Mouse (Mus musculus) brain, embryonic 18.5 days (tissue): ENCODE measurements around the gene Ppig.
"Not testable (repeated sequence)": the region's sequence is repeated elsewhere in the genome, so short reads cannot be mapped to it uniquely, and the experiment has no call there.

Experiments
- DNase-seq: peaks from one replicate; pipeline ENCODE4 v3.0.0-alpha.2; 2012; ENCODE audit warnings: low read depth, low spot score

Gene Ppig

DNA sequence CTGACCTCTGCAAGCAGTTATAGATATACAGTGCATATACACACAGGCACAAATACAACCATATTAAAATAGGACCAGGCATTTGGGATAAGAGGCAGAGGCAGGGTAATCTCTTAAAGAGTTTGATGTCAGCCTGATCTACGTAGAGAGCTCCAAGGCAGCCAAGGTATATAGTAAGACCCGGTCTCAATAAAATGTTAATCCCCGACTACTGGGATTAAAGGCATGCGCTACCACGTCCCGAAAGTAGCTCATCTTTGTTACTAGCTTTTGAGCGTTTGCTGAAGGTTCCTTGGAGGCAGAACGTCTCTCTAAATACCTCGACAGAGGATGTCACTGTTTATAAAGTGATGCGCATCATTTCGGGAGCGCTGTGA is at the start of gene Ppig:
Gene Ppig, plus strand, starts transcription at position 273 of the 377 bp plus-strand sequence.
- DNase-seq, result no peak

DNA sequence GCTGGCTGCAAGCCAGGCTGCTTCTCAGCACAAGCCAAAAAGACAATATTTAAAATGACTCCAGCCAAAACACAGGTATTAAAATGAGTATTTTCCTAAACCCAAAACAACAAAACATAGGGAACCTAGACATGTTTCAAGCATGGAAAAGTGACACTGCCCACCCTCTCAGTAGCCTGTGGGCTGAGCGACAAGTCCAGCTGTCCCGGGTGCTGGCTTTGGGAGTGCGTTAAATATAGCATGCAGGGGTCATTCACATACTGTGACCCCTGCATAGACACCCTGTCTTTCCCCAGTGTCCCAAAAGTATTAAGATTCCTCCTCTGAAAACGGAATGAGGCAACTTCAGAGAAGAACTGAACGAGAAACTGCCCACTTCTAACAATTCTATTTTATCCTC is 48.6 kb upstream of the Ppig start:
- no peak for DNase-seq

DNA sequence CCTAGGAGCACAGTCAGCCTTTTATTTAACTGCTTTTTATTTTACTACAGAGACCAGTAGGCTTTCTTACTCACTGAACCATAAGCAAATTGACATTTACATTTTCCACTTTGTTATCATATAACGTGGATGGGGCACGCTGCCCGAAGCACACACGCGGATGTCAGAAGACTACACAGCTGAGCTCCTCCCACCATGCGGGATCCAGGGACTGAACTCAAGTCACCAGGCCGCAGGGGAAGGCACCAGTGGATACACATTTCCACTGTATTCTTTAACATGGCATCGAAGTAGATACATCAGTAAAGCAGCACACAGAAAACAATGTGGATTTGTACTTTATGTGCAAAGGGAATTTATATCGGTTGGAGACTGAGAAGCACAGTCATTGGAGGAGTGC is 47.1 kb upstream of the Ppig start:
- DNase-seq, result no peak

DNA sequence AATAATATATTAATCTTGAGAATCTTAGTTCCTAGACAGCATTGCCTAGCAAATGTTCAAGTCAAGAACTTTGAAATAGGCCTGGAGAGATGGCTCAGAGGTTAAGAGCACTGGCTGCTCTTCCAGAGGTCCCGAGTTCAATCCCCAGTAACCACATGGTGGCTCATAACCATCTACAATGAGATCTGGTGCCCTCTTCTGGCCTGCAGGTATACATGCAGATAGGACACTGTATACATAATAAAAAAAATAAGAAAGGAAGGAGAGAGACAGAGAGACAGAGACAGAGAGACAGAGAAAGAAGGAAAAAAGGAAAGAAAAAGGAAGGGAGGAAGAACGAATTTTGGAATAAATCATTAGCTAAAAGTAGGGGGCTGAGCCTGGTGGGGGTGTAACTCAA is 45.6 kb upstream of the Ppig start:
- no peak for DNase-seq

DNA sequence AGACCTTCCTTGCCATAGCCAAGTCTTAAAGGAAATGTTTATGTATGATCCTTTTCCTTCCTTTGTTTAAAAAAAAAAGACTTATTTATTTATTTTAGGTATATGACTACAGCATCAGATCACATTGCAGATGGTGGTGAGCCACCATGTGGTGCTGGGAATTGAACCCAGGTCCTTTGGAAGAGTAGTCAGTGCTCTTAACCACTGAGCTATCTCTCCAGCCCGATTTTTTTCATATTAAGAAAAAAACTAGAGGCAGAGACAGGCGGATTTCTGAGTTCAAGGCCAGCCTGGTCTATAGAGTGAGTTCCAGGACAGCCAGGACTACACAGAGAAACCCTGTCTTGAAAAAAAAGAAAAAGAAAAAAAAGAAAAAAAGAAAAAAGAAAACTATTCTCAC is 45.1 kb upstream of the Ppig start:
- not testable (repeated sequence) for DNase-seq

DNA sequence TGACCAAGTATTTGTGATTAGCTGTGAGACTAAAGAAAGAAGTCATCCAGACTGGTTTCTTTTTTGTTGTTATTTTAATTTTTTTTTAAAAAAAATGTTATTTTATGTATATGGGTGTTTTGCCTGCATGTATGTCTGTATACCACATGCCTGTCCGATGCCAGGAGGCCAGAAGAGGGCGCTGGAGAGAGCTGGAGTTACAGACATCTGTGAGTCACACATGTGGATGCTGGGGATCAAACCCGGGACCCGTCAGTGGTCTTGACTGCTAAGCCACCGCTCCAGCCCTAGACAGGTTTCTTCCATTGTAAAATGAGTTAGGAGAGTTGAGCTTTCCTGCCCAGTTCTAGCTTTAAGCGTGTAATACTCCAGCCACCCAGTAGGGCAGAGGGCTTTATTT is 42.4 kb upstream of the Ppig start:
- DNase-seq, result no peak

DNA sequence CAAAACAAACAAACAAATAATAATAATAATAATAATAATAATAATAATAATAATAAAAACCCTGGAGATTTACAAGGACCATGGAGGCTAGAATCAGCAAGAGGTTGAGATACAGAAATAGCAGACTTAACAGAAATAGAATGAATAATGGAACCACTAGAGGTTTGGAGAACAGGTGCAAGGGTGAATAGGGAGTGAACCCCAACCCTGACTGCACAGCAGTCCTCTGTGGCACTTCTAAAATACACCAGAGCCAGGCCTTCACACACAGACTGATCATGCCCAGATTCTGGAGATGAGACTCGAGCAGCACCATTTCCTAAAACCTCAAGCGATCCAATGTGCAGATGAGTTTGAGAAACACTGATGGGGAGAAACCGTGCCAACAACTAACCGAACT is 40.4 kb upstream of the Ppig start:
- DNase-seq, result no peak

DNA sequence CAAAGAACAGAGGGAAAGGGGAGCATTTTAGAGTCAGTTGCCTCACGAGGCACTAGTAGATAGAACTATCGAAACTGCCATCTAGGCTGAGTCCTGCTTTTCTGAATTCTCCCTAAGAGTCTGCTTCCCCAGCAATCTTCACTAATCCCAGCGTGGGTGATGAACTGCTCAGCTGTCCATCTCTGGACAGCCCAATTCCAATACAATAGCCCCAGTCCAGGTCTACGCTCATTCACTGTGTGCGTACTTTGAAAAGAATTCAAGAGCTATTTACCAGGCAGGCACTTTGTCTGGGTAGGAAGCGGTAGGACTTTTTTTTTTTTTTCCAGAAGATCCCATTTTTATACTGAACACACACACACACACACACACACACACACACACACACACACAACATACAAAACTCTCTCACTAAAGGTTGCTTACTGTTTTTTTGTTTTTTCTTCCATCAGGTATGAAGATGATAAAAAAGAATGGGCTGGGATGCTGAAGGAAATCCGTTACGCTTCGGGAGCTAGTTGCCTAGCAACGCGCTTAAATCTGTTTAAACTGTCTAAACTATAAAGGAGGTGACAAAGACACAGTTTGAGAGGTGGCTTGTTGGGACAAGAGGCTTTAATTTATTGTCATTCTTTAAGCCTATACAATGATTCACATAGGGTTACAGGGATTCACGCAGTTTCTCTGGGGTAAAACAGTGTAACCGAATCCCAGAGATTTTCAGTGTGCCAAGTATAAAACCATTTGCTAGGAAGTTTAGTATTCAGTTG is 39.1 kb upstream of the Ppig start:
- peak; percentile 39 for DNase-seq

DNA sequence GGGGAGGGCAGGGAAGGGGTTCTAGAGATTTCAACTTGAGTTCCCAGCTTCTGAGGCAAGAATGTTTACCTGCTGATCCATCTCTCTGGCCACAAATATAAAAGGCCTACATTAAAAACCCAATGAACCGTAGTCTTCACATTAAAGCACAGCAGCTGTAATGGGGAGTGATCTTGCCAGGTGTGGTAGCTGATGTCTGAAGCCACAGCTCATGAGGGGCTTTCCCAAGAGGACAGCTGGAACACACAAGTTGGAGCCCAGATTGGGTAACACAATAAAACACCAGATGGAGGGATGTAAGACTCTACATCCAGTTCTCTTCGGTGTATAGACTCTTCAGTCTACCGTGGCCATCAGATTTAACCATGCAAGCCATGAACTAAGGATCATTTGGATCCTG is 37.9 kb upstream of the Ppig start:
- no peak for DNase-seq

DNA sequence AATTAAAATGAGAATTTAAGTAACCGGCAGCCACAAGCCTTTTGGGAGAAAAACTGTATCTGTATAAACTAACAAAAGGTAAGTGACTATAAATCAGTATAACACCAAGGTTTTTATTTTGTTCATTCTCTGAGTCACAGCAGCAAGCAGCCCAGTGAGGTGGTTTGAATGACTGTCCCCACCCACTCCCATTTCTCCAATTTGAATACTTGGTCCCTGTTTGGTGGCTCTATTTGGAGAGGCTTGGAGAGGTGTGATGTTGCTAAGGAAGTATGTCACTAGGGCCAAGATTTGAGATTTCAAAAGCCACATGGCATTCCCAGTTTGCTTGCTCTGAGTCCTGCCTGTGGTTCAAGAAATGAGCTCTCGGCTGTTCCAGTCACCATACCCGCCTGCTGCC is 32.1 kb upstream of the Ppig start:
- no peak for DNase-seq

DNA sequence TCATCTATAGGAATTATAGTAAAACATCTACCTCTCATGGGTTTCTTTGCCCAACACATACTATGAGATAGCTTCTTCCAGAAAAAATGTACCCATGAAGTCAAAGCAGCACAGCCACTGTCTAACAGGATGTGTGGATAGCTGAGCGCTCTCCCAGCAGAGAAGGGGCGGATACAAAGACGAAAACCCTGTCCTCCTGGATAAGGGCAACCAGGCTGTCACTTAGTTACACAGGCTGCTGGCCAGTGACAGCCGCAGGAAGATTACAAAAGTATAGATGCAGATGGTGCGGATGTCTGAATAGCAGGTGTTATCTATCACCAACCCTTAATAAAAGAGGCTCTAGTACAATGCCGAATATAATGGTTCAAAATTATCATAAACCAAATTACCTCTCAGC is 31.5 kb upstream of the Ppig start:
- no peak for DNase-seq

DNA sequence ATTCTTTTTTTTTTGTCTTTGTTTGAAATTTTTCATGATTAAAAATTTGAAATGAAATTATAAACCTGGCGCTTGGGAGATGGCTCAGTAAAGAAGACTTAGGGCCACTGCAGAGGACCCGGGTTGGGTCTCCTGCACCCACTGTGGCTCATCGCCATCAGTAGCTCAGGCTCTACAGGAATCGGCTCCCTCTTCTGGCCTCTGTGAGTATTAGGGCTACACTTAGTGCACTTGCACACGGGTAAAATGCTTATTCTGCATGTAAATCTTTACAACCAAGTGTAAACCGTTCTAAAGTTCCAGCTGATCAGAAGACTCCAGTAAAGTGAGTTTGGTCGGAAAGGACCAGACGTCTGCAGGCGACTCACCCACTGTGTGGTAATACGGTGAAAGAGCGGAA is 28.8 kb upstream of the Ppig start:
- DNase-seq, result no peak

DNA sequence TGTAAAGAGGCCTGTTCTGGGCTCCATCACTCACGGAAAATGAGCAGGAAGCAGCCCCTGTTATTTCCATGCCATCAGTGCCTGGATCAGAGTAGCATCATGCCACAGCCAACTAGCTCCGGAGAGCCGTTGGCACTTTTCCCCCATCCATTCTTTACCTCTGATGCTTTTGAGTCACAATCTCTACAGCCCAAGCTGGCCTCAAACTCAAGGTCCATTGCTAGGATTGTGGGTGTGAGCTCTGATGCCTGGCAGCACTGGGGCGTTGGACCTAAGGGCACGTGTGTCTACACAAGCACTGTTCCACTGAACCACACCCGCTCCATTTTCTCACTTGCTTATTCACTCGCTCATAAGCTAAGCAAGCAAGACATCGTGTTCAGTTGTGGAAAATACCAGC is 21.9 kb upstream of the Ppig start:
- no peak for DNase-seq

DNA sequence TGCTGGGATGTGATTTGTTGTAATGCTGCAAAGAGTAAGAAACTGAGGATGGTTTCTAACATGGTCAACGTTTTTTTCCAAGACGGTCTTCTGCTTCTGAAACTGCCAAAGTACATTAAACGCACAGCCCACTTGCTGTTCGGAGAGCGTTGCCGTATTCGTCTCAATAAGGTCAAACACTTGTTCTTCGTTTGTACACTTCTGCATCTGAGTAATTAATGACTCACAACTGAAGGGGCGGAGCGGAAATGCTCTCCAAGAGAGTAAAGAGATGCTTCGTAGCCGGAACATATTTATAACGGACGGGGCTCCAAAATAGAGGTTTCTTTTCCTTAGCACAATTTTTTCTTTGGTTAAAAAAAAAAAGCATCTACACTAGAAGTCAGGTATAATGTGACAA is 10.2 kb upstream of the Ppig start:
- no peak for DNase-seq

DNA sequence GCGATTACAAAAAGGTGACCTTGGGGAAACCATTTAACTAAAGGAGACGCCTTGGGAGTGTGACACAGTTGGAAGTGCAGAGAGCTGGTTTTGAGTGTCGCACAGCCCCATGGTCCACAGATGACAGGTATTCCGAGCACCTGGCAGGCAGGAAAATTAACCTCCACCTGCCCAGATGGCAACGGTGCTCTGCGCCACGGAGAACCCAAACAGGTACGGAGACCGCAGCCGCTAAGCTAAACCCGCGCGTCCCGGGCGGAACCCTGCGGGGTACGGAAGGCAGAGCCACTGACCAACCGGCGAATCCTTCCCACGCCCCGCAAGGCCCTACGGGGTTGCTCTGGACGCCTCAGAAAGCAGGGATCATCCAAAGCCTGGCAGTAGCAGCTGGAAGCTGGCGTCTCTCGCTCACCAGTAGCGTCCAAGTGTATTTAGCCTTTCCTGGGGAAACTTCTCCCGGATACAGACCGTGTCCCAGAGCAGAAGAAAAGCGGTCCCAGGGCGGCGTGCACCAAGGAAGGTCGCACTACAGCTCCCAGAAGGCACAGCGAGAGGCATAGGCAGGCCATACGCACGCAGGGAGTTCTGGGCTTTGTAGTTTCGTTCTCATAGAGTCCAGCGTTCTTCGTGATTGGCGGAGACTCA is 9.2 kb upstream of the Ppig start, which contains the start of gene Fastkd1:
Gene Fastkd1, minus strand, starts transcription at position 536 of the 645 bp plus-strand sequence.
- DNase-seq, result peak; percentile 79

DNA sequence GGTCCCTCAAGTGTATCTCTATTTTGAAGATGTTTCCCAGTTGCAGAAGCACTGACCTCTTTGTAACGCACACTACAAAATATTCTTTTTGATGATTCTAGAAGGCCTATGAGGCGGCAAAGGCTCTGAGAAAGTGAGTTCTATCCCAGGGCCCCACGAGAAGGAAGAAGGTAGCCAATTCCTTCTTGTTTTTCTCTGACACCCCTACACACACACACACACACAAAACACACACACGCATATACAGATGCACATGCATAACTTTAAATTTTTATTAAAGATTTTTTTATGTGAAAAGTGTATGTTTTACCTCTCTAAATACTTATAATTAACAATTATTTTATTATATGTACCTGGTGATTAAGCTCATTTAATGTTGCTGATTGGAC is 8.7 kb upstream of the Ppig start:
- no peak for DNase-seq

DNA sequence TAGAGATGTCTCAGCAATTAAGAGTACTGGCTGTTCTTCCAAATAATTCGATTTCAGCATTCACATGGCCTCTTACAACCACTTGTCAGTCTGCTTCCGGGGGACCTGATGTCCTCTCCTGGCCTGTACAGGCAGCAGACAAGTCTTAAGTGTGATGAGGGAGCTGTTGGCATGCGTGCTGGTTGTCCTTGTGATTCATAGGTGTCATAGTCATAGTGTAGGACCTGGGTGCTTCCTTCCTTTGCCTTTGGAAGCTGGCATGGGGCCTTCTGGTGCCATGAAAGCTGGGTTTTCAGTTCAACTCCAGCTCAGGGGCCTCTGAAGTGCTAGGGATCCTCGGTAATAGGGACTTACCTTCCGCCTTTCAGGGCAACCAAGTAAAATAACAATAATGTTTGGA is 8.2 kb upstream of the Ppig start:
- no peak for DNase-seq

DNA sequence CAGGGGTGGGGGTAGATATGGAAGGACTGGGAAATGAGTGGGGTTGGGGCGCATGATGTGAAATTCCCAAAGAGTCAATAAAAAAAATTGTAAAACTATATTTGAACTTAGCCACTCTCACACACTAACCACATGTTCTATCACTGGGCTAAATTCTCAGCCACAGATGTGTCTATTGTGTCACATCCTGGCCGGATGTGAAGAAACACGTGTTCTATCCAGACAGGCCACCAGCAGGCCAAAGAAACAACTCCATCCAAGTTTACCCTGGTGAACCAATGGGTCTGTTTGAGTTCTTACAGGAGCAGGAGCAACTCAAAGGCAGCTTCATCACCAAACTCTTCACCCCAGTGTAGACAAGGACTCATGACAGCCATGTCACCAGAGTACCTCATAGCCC is 5.9 kb upstream of the Ppig start:
- no peak for DNase-seq

DNA sequence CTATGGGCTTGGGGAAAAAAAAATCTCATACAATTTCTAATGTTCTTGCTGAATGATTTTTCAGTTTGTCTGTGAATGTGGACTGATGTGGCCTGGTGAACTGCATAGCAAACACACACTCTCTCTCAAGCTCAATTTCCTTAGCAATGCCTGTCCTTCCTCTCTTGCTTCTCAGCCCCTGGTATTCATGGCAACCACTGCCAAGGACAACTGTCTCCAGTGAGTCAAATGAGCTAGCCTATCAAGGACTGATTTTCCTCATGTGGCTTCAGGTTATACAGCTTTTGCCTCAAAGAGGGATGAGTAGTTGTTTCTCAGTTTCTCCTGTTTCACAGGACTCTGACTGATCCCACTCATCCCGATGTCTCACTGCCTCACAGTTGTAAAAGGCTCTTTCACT is 3.2 kb upstream of the Ppig start:
- DNase-seq, result no peak

DNA sequence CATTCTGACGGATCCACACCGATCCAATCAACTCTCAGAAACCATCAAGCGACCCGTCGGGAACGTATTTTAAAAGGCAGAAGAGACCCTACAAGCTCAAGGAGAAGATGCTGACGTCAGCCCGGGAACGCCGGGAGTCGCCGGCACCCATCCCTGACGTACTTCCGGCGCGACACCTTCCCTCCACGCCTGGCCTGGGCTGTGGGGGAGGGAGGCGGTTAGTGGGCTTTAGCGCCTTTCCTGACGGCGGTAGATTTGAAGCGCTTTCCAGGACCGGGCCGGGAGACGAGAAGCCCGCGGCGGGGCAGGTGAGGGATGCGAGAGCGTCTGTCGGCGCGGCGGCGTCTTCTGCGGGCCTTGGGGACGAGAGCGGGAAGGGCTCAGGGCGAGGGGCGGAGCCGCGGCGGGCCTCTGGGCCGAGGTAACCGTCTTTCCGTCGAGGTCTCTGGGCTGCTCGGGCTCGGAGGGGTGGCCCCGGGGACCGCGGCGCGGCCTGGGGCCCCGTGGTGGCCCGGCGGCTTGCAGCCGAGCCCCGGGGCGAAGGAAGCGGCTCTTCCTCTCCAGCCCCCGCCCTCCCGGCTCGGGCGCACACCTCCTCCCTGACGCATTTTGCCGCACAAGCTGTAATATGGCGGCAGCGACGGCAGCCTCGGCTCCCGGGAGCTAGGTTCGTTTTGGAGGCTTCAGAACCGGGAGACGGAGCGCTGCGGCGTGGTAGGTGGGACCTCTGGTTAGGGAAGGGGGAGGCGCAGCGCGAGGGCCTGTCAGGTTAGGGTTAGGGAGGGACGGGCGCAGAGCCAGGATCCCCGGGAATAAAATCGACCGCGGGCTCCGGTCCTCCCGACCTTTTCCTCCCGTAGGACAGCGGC is 539 bp downstream of the Ppig start:
- DNase-seq, result peak; percentile 93

DNA sequence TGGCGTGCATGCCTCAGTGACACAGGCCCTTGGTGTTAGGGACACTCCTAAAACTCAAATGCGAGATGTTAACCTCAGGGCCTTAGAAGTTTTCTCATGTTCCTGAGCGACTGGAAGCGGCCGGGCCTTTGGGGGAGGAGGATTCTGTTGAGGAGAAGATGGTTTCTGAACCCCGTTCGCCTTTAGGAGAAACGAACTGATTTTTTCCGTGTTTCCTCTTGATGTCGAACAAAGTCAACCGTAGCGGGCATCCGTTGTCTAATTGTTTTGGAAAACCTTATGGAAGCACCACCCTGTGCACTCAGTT is 1.1 kb downstream of the Ppig start:
- no peak for DNase-seq

DNA sequence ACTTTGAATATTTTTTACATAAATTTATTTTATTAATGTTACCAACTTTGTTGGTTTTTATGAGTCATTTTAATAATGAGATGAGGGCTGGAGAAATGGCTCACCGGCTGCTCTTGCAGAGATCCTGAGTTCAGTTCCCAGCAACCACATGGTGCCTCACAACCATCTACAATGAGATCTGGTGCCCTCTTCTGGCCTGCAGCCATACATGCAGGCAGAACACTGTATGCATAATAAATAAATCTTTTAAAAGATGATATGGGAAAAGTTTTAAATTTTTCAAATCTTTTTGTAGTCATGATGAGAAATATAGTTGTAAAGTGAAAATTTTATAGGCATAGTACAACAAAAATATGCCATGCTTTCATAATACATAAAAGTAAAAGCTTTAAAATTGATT is 22.7 kb downstream of the Ppig start:
- DNase-seq, result no peak

DNA sequence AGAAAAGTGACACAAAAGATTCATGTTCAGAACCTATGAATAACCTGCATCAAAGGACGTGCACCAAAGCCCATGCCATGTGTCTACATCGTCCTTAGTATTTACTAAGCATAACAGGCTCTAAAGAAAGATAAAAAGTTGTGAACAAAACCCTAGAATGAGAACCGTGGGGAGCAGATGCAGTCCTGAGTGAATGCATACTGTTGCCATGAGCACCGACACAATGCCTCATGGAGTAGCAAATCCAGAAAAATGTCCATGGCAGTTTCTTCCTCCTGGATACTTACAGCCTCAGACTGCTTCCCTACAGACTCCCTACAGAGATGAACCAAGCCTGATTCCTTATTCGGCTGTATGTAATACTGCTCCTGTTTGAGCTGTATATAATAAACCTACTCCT is 38.6 kb downstream of the Ppig start:
- no peak for DNase-seq
